Mouse (Mus musculus): ENCODE data around the gene Tmed11.

DNA sequence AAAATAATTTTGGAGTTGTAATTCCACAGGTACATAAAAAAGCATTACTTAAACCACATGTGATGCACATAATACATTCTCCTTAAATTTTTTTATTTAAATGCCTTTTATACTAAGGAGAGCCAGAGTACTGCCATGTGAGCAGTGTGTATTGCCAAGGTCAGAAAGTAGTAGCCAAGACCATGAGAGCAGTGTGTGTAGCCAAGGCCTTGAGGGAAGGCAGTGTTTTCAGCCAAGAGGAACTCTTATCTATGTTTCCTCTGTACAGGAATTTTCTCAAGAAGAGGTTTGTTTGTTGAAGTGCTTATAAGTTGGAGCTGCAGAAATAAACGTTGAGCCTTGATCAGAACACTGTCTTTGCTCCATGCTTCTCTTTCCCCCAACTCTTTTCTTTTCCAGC lies 8.5 kb upstream of the Tmed11 start:
- no peak for TF ChIP-seq CTCF (IDR thresholded peaks at IDR 0.05; ENCODE audit: low read depth)
- TF ChIP-seq EP300 (IDR thresholded peaks at IDR 0.05; ENCODE audit: low read depth): no peak
